Mouse (Mus musculus): ENCODE results near the gene Hyal1. TPM values are rescaled to one million over a fixed set of nuclear protein-coding genes. Genes with fewer than 3 reads are reported as not detected.

The Hyal1 gene
- total and polyA plus RNA-seq, 2 experiments = 33.2 to 43.4 TPM

DNA sequence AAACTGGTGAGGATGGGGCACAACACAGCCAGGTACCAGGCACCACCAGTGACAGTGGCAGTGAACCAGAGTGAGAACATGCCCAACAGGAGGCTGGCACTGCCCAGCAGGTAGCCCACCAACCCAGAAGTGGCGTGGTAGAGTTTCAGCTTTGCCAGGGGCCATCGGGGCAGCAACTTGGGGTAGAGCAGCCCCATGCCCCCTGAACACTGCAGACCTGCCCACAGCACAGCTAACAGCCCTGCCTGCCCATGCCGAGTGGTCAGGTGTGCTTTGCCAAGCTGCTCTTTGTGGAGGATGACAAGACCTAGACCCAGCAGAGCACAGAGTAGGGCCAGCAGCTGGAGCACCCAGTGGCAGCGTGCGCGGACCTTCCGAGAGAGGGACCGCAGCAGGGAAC lies 36.8 kb upstream of the Hyal1 start:
- no peak for DNase-seq (ENCODE audit: extremely low read depth, low read depth, low spot score)
- Histone ChIP-seq H3K9ac (ENCODE audit: low read depth, low read length) (no peak overlapping the region), H3K27ac (replicated peaks; ENCODE audit: insufficient read depth, low read depth, low read length) (no peak overlapping the region), H3K4me1 (ENCODE audit: control insufficient read depth, insufficient read depth, low read length) (peaks cover 24% of the 10 kb centered on the region), H3K27me3 (ENCODE audit: control insufficient read depth, insufficient read depth, low read length) (no peaks in the 10 kb centered on the region), H3K79me2 (ENCODE audit: control insufficient read depth, insufficient read depth, low read length) (peaks cover 20% of the 10 kb centered on the region; the same call in 1 of the 2 replicates), H3K4me3 (ENCODE audit: insufficient read depth, low read depth, low read length) (no peak overlapping the region), H3K36me3 (ENCODE audit: control insufficient read depth, insufficient read depth, low read length) (no peaks in the 10 kb centered on the region; the same call in 1 of the 2 replicates)
- whole genome bisulfite sequencing = 96% methylated on average over 8 of the region's 8 CpGs
- TF ChIP-seq POLR2A (IDR thresholded peaks at IDR 0.05; ENCODE audit: extremely low read depth, insufficient read depth, low read length) (no peak), CTCF (IDR thresholded peaks at IDR 0.05; ENCODE audit: low read depth, low read length) (no peak)

DNA sequence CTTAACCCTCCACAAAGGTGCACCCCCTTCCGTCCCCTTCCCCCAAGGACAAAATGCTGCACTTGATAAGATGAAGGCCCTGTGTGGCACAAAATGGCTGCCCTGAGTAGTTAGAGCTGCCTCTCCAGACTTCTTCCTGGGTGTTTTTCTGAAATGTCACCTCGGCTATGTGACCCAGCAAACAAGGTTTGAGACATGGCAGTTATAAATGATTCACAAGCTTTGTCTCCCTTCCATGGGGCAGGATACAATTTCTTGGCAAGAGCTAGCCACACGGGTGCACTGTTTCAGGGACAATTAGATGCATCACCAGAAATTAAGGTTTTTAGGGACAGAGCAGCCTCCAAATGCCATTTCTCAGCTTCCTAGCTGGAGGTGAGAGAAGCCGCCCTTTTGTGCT lies 36.3 kb upstream of the Hyal1 start:
- Histone ChIP-seq H3K79me2 (ENCODE audit: control insufficient read depth, insufficient read depth, low read length) (peaks cover 16% of the 10 kb centered on the region; the same call in 1 of the 2 replicates), H3K27ac (replicated peaks; ENCODE audit: insufficient read depth, low read depth, low read length) (no peak overlapping the region), H3K9ac (ENCODE audit: low read depth, low read length) (no peak overlapping the region), H3K4me1 (ENCODE audit: control insufficient read depth, insufficient read depth, low read length) (peaks cover 20% of the 10 kb centered on the region), H3K27me3 (ENCODE audit: control insufficient read depth, insufficient read depth, low read length) (no peaks in the 10 kb centered on the region), H3K36me3 (ENCODE audit: control insufficient read depth, insufficient read depth, low read length) (no peaks in the 10 kb centered on the region; the same call in 1 of the 2 replicates), H3K4me3 (ENCODE audit: insufficient read depth, low read depth, low read length) (no peak overlapping the region)
- 68% methylated on average over 4 of the region's 4 CpGs for WGBS
- TF ChIP-seq POLR2A (IDR thresholded peaks at IDR 0.05; ENCODE audit: extremely low read depth, insufficient read depth, low read length) (no peak), CTCF (IDR thresholded peaks at IDR 0.05; ENCODE audit: low read depth, low read length) (no peak)
- DNase-seq (ENCODE audit: extremely low read depth, low read depth, low spot score) = no peak

DNA sequence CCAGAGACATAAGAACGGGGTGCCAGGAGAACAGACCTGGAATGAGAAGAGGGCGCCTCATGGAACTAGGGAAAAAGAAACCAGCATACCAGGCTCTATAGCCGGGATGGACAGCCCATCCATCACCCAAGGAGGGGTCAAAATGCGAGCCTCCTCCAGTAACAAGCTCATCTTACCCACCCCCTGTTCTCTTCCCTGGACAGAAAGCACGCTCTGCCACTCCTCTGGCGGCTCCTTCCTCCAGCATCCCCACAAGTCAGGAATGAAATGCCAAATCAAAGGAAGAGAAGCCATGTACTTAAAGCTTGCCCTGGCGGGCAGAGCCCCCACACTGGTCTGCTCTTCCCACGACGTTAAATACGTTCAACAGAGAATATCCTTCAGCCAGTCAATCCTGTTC lies 35.7 kb upstream of the Hyal1 start:
- H3K4me1 ChIP-seq (ENCODE audit: control insufficient read depth, insufficient read depth, low read length) = peaks cover 15% of the 10 kb centered on the region
- H3K4me3 ChIP-seq (ENCODE audit: insufficient read depth, low read depth, low read length) = no peak overlapping the region
- H3K9ac ChIP-seq (ENCODE audit: low read depth, low read length) = no peak overlapping the region
- H3K79me2 ChIP-seq (ENCODE audit: control insufficient read depth, insufficient read depth, low read length) = peaks cover 10% of the 10 kb centered on the region; the same call in 1 of the 2 replicates
- no peaks in the 10 kb centered on the region for H3K27me3 ChIP-seq (ENCODE audit: control insufficient read depth, insufficient read depth, low read length)
- H3K27ac ChIP-seq (replicated peaks; ENCODE audit: insufficient read depth, low read depth, low read length) = no peak overlapping the region
- DNase-seq (ENCODE audit: extremely low read depth, low read depth, low spot score) = no peak
- 45% methylated on average over 10 of the region's 10 CpGs for WGBS
- TF ChIP-seq POLR2A (IDR thresholded peaks at IDR 0.05; ENCODE audit: extremely low read depth, insufficient read depth, low read length) (no peak), CTCF (IDR thresholded peaks at IDR 0.05; ENCODE audit: low read depth, low read length) (no peak)
- no peaks in the 10 kb centered on the region; the same call in 1 of the 2 replicates for H3K36me3 ChIP-seq (ENCODE audit: control insufficient read depth, insufficient read depth, low read length)

DNA sequence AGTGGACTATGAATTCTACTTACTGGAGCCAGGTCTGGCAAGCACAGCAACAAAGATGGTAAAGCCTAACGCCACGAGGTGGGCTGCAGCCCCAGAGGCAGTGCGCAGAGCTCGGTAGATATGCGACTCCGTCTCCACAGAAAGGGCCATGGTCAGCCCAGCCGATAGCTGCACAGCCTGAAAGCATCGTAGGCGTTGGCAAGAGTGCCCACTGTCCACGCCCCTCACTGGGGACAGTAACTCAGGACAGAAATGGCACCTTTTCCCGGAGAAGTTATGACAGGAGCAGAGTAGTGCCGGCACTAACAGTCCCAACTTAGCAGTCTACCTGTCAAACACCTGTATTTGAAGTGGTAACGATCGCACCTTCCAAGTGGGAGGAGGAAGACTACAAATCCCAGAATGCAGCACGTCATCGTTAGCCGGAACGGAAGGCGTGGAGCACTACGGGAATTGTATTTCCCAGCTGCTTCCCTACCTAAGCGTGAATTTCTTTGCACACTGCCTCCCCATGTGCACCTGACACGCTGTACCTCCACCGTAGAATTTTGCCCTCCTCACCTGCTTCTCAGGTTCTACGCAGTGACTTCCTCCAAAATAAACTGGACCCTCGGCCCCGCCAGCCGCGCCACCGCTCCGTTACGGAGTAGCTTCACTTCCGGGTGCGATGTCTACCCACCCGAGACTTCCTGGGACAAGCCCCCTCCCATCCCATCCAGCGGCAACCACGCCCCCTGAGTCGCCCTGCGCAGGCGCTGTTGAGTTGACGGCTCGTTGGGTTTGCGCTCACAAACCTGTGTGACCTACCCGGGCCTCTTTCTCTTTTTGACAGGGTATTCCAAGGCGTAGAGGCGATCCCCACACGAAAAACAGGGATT lies 35.0 kb upstream of the Hyal1 start, which contains the start of the genes Cyb561d2 and Nprl2:
Gene Cyb561d2, minus strand, starts transcription at position 720 of the 878 bp plus-strand sequence.
Gene Nprl2, plus strand, starts transcription at position 753 of the 878 bp plus-strand sequence.
- Histone ChIP-seq H3K4me3 (ENCODE audit: insufficient read depth, low read depth, low read length) (peak within 1 kb of the TSS; percentile 74), H3K27ac (replicated peaks; ENCODE audit: insufficient read depth, low read depth, low read length) (peak within 1 kb of the TSS; percentile 87), H3K27me3 (ENCODE audit: control insufficient read depth, insufficient read depth, low read length) (no peaks in the 10 kb centered on the region), H3K4me1 (ENCODE audit: control insufficient read depth, insufficient read depth, low read length) (peaks cover 8% of the 10 kb centered on the region), H3K36me3 (ENCODE audit: control insufficient read depth, insufficient read depth, low read length) (no peaks in the 10 kb centered on the region; the same call in 1 of the 2 replicates), H3K9ac (ENCODE audit: low read depth, low read length) (peak within 1 kb of the TSS; percentile 71), H3K79me2 (ENCODE audit: control insufficient read depth, insufficient read depth, low read length) (peaks cover 4% of the 10 kb centered on the region; the same call in 1 of the 2 replicates)
- under 1% methylated on average over 46 of the region's 46 CpGs for WGBS
- peak; percentile 91 for DNase-seq (ENCODE audit: extremely low read depth, low read depth, low spot score)
- TF ChIP-seq POLR2A (IDR thresholded peaks at IDR 0.05; ENCODE audit: extremely low read depth, insufficient read depth, low read length) (0 out of 2 replicates have a peak, but pooled peaks have one; percentile 27), CTCF (IDR thresholded peaks at IDR 0.05; ENCODE audit: low read depth, low read length) (no peak)

DNA sequence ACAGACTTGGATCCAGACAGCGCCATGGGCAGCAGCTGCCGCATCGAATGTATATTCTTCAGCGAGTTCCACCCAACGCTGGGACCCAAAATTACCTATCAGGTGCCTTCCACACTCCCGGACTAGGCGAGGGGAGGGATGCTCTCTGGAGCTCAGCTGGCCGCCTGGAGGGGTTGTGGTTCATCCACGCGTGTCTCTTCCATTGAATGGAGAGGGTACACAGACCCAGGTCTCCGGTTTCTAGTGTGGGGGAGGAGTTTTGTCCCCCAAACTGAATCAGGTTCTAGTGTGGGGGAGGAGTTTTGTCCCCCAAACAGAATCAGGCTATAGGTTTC lies 34.4 kb upstream of the Hyal1 start:
- Histone ChIP-seq H3K27me3 (ENCODE audit: control insufficient read depth, insufficient read depth, low read length) (no peaks in the 10 kb centered on the region), H3K4me1 (ENCODE audit: control insufficient read depth, insufficient read depth, low read length) (peaks cover 7% of the 10 kb centered on the region), H3K79me2 (ENCODE audit: control insufficient read depth, insufficient read depth, low read length) (peaks cover 3% of the 10 kb centered on the region; the same call in 1 of the 2 replicates), H3K27ac (replicated peaks; ENCODE audit: insufficient read depth, low read depth, low read length) (peak overlapping the region; percentile 20; the same call in 1 of the 2 replicates), H3K36me3 (ENCODE audit: control insufficient read depth, insufficient read depth, low read length) (no peaks in the 10 kb centered on the region; the same call in 1 of the 2 replicates), H3K9ac (ENCODE audit: low read depth, low read length) (peak overlapping the region; percentile 63), H3K4me3 (ENCODE audit: insufficient read depth, low read depth, low read length) (peak overlapping the region; percentile 74)
- DNase-seq (ENCODE audit: extremely low read depth, low read depth, low spot score) = no peak
- WGBS = 1% methylated on average over 11 of the region's 11 CpGs
- no peak for TF ChIP-seq POLR2A (IDR thresholded peaks at IDR 0.05; ENCODE audit: extremely low read depth, insufficient read depth, low read length)
- TF ChIP-seq CTCF (IDR thresholded peaks at IDR 0.05; ENCODE audit: low read depth, low read length) = no peak

All from liver, adult 2 months (tissue).